Mouse (Mus musculus): Measurements from ENCODE around the gene Ifnar1. TPM values are rescaled to one million over a fixed set of nuclear protein-coding genes. Genes with fewer than 3 reads are reported as not detected.
A peak's percentile ranks its signal among the peaks of the same experiment; 100 is the strongest.

Gene Ifnar1
- total RNA-seq, 2 experiments from 2014 or later: 45.9 to 51.7 TPM

DNA sequence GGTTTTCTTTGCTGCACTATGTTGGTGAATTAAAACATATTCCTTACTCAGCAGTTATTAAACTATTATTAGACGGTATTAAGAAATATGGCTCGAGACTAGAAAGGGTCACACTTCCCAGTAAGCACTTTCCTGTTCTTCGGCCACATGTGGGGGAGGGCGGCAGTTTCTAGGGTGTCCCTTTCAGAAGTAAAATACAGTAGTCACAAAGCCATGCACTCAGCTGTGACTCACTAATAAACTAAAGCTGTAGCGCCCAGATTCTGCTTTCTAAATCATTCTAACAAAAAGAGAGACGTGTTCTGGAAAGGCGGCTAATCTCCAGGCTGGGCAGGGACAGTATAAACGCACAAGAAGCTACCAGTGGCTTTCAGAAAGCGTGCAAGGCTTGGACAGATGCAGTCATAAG lies 23.3 kb upstream of the Ifnar1 start:
- no peak for DNase-seq

DNA sequence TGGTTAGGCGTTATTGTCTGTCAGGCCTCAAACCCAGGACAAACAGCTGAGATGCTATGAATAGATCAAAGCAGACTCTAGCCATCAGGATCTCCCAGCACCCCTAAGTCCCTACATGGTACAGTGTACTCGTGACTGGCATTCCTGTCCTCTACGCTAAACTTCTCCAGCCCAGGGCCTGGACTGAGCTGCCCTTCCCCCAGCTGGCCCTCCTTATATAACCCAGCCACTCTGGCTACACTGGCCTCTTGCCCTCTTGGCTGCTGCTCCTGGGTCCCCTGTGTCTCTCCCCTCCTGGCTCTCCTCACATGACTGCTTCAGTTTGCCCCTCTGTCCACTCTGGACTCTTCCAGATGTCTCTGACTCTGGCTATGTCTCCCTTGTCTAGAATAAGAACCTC lies 22.4 kb upstream of the Ifnar1 start:
- DNase-seq: no peak

- DNase-seq: no peak
Measured at GRCm38 (mm10) chr16:91463400-91463799, 21.6 kb upstream of the Ifnar1 start.

DNA sequence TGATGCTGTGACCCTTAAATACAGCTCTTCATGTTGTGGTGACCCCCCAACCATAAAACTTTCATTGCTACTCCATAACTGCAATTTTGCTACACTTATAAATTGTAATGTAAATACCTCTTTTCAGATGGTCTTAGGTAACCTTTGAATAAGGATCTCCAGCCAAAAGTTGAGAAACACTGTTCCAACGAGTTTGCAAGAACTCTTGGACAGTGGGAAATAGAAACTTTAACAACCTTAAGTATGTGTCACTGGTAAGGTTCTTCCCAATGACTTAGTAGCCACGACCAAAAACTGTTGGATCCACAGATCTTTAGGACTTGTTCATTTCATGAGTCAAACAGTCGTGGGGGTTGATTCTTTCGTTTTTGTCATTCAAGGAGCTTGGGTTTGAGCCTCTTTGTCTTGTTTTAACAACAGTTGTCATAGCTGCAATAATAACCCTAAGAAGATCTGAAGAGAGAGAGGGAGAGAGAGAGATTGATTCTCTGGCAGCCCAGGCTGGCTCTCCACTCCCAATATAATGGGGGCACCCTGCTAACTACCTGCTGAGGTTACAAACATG lies 21.1 kb upstream of the Ifnar1 start:
- no peak for DNase-seq

- peak; percentile 80 to 82 for DNase-seq
Measured at GRCm38 (mm10) chr16:91464594-91465504, 20.2 kb upstream of the Ifnar1 start.

- no peak for DNase-seq
Measured at GRCm38 (mm10) chr16:91465505-91466240, 19.4 kb upstream of the Ifnar1 start.

DNA sequence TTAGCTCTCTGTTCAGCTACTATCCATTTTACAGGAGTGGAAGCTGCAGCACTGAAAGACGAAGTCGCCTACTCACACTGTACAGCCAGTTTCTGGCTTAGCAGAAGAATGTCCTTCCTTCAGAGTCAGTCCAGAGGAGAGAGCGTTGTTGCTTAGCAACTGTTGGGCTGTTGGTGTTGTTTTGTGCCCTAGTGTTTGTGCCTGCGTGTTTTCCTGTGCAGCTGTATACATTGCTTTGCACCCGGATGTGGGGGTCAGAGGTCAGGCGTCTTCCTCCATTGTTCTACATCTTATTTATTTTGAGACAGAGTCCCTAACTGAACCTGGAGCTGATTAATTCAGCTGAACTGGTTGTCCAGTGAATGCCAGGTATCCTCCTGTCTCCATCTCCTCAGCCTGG lies 18.5 kb upstream of the Ifnar1 start:
- no peak for DNase-seq

- DNase-seq: no peak
Measured at GRCm38 (mm10) chr16:91470470-91470869, 14.6 kb upstream of the Ifnar1 start.

DNA sequence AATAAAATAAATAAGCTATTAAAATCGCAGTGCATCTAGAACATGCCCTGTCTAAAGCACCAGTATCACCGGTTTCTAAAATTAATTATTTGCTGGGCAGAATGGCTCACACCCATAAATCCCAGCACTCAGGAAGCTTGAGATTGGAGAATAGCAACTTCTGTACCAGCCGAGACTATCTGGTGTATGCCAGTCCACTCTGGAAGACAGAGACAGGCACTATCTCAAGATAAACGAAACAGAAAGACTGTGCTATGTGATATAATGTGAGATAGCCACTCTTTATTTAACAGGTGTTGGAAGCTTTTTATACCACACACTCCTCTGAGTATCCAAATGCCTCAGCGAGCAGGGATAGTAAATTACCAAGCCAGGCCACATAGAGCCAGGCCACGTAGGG lies 13.6 kb upstream of the Ifnar1 start:
- no peak for DNase-seq

DNA sequence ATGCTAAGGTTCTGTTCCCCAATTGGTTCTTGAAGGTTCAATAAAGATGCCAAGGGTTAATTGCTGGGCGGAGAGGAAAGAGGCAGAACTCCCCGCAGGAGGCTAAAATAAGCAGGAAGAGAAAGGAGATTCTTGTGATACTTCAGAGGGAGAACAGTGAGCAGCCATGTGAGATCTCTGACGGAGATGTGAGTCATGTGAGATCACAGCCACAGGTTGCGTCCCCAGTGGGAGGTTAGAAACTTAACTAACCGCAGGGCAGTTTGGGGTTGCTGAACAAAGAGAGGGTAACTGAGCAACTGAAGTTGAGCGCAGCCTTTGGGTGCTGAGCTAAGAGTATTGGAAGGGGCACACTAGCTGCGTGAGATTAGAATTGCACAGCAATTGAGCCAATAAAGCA lies 9.3 kb upstream of the Ifnar1 start:
- no peak for DNase-seq

GRCm38 (mm10) chr16:91478067-91478466 lies 7.0 kb upstream of the Ifnar1 start:
- no peak for DNase-seq

DNA sequence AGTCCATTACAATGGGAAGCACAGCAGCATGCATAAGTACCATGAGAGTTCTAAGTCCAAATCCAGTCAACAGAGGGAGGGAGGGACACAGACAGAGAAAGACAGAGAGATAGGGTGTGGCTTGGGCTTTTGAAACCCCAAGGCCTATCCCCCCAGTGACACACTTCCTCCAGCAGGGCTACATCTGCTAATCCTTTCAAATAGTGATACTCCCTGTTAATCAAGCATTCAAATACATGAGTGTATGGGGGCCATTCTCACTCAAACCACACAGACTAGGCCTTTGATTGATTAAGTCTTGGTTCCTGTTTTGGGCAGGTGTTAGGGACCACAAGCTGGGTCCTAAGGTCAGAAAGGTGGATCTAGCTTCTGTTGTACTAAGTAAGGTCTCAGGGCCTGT lies 4.5 kb upstream of the Ifnar1 start:
- no peak for DNase-seq

DNA sequence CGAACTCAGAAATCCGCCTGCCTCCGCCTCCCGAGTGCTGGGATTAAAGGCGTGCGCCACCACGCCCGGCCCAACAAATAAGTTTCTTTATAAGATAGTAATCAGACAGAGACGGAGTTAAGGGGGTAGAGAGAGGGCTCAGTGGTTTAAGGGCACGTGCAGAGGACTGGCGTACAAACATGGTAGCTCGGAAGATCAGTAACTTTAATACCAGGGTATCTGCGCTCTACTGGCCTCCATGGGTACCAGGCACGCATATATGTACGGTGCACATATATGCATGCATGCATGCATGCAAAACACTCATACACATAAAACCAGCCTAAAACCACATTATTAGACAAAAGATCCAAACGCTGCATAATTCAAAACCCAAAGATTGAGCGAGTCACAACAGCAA lies 651 bp upstream of the Ifnar1 start:
- no peak for DNase-seq

GRCm38 (mm10) chr16:91485841-91486240 lies 803 bp downstream of the Ifnar1 start:
- DNase-seq: no peak

DNA sequence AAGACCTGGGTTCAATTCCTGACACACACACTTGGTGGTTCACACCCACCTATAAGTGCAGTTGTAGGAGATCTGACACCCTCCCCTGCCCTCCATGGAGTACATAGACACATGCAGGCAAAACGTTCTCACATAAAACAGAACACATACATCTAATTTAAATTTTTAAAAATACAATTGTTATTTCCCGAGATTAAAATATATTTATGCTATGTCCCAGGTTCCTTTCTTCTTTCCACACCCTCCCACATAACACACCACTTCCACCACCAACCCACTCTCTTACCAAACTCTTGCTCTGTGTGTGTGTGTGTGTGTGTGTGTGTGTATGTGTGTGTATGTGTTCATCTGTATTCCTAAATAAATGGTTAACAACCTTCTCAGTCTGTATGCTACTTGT lies 3.0 kb downstream of the Ifnar1 start:
- no peak for DNase-seq

DNA sequence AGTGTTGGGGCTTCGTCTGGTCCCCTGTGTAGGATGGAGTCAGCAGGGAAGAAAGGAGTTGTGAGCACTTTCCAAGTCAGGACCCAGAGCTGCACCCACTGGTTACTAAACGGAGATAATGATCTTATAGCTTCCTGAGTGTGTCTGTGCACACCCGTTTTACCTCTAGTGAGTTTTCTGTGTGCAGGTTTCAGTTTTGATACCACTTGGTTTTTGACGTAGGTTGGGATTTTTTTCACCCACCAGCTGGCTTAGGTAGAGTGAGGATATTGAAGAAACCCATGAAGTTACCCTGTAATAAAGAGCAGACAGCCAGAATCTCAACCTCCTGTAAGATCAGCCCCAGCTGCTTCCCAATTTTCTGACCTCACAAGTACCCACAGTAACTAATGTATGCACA lies 5.9 kb downstream of the Ifnar1 start:
- no peak for DNase-seq

DNA sequence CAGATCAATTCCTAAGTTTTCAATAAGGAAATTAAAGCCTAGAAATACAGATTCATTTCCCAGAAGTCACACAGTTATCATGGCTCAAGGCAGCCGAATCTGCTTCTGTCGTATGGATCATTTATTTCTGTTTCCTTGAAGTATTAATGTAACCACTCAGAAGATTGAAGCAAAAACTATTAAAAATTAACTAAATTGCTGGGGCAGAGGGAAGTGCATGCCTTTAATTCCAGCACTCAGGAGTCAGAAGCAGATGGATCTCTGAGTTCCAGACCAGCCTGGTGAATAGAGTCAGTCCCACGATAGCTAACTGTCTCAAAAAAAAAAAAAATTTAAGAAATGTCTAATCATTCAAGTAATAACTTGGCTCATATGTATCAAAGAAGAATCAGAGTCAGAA lies 6.4 kb downstream of the Ifnar1 start:
- DNase-seq: no peak

- no peak for DNase-seq
Measured at GRCm38 (mm10) chr16:91495501-91495900, 10.5 kb downstream of the Ifnar1 start.

DNA sequence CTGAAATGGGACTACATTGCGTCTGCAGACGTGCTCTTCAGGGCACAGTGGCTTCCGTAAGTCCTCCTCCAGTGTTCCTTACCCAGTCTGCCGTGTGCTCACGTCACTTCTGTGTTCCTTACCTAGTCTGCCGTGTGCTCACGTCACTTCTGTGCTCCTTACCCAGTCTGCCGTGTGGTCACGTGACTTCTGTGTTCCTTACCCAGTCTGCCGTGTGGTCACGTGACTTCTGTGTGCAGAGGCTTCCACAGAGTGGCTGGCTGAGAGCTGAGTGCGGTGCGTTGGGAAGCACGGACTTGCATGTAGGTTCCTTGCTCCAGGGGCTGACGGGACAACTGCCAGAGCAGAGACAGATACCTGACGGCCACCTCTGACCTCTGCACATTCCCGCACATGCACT lies 11.2 kb downstream of the Ifnar1 start:
- DNase-seq: no peak

GRCm38 (mm10) chr16:91496766-91497165 lies 11.7 kb downstream of the Ifnar1 start:
- DNase-seq: no peak

- no peak for DNase-seq
Measured at GRCm38 (mm10) chr16:91498041-91498440, 13.0 kb downstream of the Ifnar1 start.

DNA sequence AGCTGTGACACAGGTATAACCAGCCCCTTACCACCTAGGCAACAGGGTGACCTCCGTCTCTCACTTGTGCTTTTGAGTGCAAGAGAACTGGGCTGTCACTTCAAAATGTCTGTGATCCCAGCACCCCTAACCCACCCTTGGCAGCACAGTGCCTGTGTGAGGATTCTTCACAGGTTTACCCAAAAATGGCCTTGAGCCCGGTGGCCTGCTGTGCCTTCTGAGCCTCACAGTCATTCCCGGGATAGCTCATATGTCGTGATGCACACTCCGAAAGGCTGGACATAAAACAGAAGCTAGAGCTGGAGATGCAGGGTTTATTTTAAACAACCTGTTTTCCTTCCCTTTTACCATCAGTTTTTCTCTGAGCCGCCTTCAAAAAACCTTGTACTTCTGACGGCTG lies 19.7 kb downstream of the Ifnar1 start:
- no peak for DNase-seq

DNA sequence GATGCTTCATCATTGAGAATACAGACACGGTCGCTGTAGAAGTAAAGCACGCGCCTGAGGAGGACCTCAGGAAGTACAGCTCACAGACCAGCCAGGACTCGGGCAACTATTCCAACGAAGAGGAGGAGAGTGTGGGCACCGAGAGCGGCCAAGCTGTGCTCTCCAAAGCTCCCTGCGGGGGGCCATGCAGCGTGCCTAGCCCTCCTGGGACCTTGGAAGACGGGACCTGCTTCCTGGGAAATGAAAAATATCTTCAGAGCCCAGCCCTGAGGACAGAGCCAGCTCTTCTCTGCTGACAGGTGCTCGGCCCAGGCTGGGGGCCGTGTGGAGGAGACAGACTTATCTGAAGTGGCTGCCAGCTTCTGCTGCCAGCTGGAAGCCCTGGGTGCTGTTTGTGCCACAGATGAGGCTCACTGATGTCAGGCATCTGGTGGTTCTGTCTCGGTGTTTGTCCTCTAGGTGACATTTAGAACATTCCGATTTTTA lies 20.1 kb downstream of the Ifnar1 start:
- DNase-seq: peak; percentile 32 to 40
